Mouse (Mus musculus) liver (tissue): ENCODE measurements at regions not wholly inside any gene's neighbourhood (a gene's known extent, or its start where the extent isn't known, plus 50 kb on each side); places are given as distances from the start of the nearest gene placed in this dataset.
"Not testable (repeated sequence)": the region's sequence is repeated elsewhere in the genome, so short reads cannot be mapped to it uniquely, and the experiment has no call there.

Experiments used
- DNase-seq: peaks from one replicate; pipeline ENCODE4 v3.0.0-alpha.2; 2020; ENCODE audit warnings: mixed read lengths

DNA sequence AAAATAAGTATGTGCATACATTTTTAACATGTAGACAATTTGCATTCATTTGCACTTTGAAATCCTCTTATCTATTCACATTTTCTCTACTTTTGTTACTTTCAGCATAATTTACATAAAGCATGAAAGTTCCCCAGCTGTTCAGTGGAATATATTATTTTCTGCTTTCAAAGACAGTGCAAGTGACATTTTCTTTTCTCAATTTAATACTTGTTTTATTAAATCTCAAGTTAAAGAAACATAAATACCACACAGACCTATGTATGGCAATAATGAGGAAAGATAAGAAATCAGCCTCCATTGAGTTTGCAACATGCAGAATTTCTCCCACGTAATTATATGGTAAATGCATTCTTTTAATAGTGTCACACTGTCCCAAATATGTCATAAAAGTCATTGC lies 1168.1 kb upstream of the Gje1 start:
- no peak for DNase-seq

DNA sequence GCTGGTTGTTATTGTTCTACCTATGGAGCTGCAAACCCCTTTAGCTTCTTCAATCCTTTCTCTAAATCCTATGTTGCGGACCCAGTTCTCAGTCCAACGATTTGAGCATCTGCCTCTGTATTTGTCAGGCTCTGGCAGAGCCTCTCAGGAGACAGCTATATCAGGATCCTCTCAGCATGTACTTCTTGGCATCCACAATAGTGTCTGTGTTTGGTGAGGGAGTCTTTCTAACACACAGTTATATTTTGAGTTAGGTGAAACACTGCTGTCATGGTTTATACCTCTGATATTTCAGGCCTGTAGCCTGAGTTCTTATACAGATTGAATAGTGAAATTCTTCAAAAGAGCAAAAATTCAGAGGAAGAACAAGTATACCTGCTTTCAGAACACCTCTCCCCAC lies 1150.0 kb upstream of the Gje1 start:
- no peak for DNase-seq

GRCm38 (mm10) chr10:15866931-15867330 lies 1148.9 kb upstream of the Gje1 start:
- no peak for DNase-seq

GRCm38 (mm10) chr10:15841381-15841780 lies 1123.4 kb upstream of the Gje1 start:
- DNase-seq: no peak

DNA sequence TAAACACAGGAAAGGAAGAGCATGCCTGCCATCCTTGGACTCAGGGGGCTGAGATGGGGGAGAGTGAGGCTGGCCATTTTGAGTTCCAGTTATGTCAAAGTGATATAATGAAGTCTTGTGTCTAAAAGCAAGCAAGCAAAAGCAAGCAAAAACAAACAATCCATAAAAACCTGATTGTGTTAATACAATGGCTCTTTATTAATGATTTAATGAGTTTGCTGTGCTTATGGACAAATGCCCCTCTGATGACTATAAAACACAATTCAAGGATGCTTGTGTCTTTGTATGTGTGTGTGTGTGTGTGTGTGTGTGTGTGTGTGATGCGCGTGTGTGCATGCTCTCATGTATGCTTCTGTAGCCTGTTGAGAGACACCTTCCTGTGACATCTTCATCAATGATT lies 1114.3 kb upstream of the Gje1 start:
- no peak for DNase-seq

DNA sequence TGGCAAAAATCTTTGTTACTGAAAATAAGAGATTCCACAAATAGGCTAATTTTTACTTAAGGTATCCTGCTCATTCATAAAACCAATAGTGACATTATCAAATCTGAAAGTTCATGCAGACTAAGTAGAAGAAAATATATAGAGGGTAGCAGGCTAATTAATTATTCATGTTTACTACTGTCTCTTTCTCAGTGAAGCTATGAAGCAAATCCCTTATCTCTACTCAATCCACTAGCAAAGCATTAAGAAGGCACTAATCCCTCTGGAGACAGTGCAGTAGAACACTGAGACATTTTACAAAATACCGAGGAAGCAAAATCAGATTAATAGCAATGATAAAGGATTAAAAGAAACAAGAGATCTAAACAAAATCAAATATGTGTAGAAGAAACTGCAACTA lies 1107.4 kb upstream of the Gje1 start:
- DNase-seq: no peak

DNA sequence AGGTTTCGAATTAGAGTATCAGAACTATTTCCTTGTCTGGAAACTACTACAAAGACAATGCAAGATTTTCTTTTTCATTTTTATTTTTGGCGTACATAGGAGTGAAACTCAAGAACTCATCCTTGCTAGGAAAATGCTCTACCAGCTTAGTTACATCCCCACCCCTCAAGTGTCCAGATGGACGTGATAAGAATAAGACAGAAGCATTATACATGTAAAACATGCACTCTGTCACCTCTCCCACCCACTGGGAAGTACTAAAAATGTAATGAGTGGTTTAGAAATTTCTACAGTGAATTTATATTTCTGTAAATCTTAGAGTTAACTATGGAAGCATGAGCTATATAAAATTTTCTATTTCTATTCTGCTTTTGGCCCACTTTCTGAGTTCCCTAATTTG lies 1089.3 kb upstream of the Gje1 start:
- no peak for DNase-seq

DNA sequence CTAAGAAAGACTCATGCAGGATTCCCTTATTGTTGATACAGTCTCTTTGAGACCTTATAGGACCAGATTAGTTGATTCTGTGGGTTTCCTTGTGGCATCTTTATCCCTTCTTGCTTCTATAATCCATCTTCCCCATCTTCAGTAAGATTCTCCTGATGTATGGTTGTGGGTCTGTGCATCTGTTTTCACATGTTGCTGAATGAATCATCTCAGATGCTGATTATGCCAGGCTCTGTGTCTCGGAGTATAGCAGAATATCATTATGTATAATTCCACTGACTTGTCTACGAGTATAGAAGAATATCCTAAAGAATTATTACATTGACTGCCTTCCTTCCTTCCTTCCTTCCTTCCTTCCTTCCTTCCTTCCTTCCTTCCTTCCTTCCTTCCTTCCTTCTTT lies 1087.8 kb upstream of the Gje1 start:
- DNase-seq: no peak

DNA sequence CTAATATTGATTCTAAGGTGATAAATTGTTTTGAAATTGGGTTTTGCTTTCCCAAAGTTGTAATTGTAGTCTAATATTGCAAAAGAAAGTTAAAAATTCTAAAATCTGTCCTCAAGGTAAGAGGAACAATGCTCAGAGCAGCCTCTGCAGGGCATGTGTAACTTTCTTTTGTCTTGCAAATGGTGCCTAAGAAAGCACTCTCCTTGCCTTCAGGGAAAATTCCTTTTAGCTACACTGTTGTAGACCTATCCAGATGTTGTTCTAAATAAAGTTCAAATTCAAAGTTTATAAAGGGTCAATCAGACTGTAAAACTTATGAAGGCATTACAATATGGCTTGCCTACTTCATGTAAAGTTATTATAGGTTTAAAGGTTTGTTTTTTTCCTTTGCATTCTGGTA lies 1075.2 kb upstream of the Gje1 start:
- DNase-seq: not testable (repeated sequence)

GRCm38 (mm10) chr10:15791473-15792269 lies 1073.7 kb upstream of the Gje1 start:
- DNase-seq: no peak

- peak; percentile 33 for DNase-seq
These were observed 1042.1 kb upstream of the Gje1 start for GRCm38 (mm10) chr10:15759983-15760723.

DNA sequence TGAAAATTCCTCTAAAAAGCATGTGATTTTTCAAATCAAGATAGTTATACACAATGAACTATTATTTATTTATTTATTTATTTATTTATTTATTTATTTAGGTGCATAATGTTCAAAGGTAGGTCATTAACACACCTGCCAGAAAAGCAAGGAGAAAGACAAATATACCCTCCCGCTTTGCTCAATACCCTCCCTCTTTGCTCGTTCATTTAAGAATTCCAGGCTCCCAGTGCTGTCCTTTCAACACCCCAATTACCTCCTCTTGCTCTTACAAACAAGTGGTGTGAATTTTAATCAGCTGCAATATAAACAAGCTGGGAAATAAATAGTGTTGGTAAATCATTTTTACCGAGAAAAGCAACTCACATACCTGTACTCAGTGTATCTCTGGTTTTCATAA lies 1041.6 kb upstream of the Gje1 start:
- DNase-seq: no peak

- DNase-seq: no peak
These were observed 1039.5 kb upstream of the Gje1 start for GRCm38 (mm10) chr10:15757503-15757902.

DNA sequence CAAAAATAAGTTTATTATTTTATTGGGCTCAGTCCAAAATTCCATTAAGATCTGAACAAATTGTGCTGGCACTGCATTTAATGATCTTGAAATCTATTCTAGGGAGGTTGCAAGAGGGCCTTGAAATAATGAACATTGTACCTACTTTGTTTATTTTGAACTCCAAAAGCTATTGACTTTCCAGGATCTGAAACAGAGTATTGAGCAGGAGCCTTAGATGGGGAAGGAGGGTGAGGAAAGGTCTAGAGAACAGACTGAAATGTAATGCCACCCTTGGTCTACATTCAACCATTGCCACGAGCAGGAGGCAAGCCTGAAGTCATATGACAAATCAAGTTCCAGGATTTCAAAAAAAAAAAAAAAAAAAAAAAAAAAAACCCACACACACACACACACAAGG lies 1028.9 kb upstream of the Gje1 start:
- DNase-seq: no peak

- no peak for DNase-seq
These were observed 1020.6 kb upstream of the Gje1 start for GRCm38 (mm10) chr10:15738630-15739029.

- no peak for DNase-seq
These were observed 1013.3 kb upstream of the Gje1 start for GRCm38 (mm10) chr10:15731318-15731717.

- DNase-seq: no peak
These were observed 979.9 kb upstream of the Gje1 start for GRCm38 (mm10) chr10:15697946-15698345.

DNA sequence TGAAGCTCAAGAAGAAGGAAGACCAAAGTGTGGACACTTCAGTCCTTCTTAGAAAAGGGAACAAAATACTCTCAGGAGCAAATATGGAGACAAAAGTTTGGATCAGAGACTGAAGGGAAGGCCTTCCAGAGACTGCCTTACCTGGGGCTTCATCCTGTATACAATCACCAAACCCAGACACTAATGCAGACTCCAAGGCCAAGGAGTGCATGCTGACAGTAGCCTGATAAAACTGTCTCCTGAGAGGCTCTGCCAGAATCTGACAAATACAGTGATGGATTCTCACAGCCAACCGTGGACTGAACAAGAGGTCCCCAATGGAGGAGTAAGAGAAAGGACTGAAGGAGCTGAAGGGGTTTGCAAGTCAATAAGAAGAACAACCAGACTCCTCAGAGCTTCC lies 979.0 kb upstream of the Gje1 start:
- DNase-seq: no peak

DNA sequence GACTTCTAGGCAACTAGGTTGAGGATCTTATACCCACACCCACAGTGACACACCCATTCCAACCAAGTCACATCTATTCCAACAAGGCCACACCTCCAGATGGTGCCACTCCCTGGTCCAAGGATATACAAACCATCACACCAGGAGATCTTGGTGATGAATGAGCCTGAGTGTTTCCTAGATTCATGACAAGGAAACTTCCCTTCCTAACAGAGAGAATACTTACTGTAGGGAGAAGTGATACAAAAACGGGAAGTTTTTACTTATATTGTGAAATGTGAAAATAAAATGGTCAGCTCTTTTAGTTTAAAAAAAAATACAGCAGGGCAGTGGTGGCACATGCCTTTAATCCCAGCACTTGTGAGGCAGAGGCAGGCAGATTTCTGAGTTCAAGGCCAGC lies 953.6 kb upstream of the Gje1 start:
- DNase-seq: not testable (repeated sequence)
